Mouse (Mus musculus): ENCODE data around the gene Pou3f3. TPM values are rescaled to one million over a fixed set of nuclear protein-coding genes. Genes with fewer than 3 reads are reported as not detected.

The Pou3f3 gene
- polyA plus RNA-seq, 1 experiment, result not detected

DNA sequence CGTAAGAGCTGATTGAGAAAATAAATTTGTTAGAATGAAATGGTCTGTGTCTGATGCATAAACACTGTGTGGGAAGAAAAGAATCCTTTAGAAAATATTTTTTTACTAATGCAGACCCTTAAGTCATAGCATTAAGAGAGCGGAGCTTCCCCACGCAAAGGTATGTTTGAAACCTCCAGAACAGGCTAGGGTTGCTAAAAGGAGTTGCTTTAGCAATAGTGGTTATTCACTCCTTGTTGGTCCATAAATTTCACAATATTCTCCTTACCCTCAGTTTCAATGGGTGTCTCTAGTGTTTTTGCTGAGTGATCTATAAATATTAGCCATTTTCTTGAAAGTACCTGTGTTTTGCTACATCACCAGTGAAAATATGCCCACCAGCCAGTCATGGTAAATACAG, 4.6 kb downstream of the Pou3f3 start:
- H3K4me1 ChIP-seq, result peaks cover 30% of the 10 kb centered on the region
- H3K36me3 ChIP-seq (replicated peaks; ENCODE audit: low read length), result no peaks in the 10 kb centered on the region
- TF ChIP-seq GATA1 (IDR thresholded peaks at IDR 0.05; ENCODE audit: borderline replicate concordance, low read length) (no peak), FLI1 (IDR thresholded peaks at IDR 0.05; ENCODE audit: low read length) (no peak)
- H3K9me3 ChIP-seq, result peaks cover 6% of the 10 kb centered on the region; the same call in 1 of the 2 replicates
- no peak overlapping the region for H3K4me3 ChIP-seq (replicated peaks)
- H3K27me3 ChIP-seq (replicated peaks), result peaks cover 91% of the 10 kb centered on the region

DNA sequence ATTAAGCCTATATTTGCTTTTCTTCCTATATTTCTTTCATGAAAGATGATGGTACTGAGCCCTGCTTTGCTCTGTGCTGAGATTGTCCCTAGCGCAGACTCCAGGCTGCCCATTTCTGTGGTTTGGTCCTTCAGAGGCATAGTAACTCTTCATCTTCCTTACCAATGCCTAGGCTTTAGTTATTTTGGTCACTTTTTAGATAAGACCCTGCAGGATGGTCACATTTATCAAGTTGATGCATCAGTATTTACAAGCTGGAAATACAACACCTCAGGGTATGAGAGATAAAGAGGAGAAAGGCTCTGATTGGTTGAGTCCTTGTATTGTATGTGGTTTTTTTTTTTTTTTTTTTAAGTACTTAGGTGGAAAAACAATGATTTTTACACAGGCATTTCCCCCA, 5.2 kb downstream of the Pou3f3 start:
- Histone ChIP-seq H3K4me3 (replicated peaks) (no peak overlapping the region), H3K27me3 (replicated peaks) (peaks cover 91% of the 10 kb centered on the region), H3K4me1 (peaks cover 26% of the 10 kb centered on the region), H3K9me3 (peaks cover 6% of the 10 kb centered on the region; the same call in 1 of the 2 replicates), H3K36me3 (replicated peaks; ENCODE audit: low read length) (no peaks in the 10 kb centered on the region)
- no peak for TF ChIP-seq FLI1 (IDR thresholded peaks at IDR 0.05; ENCODE audit: low read length)
- TF ChIP-seq GATA1 (IDR thresholded peaks at IDR 0.05; ENCODE audit: borderline replicate concordance, low read length), result no peak

DNA sequence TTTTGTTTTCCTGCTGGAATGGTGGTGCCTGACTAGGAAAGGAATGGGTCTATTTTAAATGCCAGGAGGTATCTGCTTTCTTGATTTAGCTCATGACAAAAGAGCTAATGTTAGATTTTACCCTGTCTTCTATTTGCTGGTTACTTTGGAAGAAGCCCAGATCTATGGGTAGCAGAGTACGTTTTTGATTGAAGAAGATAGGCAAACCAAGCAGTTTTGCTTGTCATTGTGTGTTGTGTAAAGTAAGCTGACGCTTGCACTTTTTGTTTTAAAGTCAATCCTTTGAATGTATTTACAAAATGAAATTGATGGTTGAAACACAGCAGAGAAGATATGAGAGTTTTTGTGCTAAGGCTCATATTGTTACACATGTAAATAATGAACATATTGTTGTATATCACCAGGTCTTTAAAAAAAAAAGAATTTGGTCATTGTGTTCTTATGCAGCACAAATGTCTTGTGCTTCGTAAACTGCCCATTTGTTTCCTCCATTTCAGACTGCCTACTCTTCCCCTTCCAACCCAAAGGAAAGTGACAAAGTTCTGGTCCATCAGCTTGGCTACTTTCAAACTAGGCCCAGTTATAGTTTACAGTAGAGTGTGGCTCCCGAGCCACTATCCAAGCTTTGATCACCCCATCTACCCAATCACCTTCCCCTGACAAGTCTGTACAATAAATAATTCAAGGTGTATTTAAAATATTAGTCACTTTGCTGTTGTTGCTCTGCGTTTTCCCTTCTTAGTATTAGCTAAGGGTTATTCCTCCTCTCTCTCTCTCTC, 6.5 kb downstream of the Pou3f3 start:
- peaks cover 19% of the 10 kb centered on the region for H3K4me1 ChIP-seq
- H3K27me3 ChIP-seq (replicated peaks), result peaks cover 92% of the 10 kb centered on the region
- no peak for TF ChIP-seq FLI1 (IDR thresholded peaks at IDR 0.05; ENCODE audit: low read length)
- no peak for TF ChIP-seq GATA1 (IDR thresholded peaks at IDR 0.05; ENCODE audit: borderline replicate concordance, low read length)
- no peaks in the 10 kb centered on the region for H3K36me3 ChIP-seq (replicated peaks; ENCODE audit: low read length)
- H3K4me3 ChIP-seq (replicated peaks), result no peak overlapping the region
- peaks cover 6% of the 10 kb centered on the region; the same call in 1 of the 2 replicates for H3K9me3 ChIP-seq

DNA sequence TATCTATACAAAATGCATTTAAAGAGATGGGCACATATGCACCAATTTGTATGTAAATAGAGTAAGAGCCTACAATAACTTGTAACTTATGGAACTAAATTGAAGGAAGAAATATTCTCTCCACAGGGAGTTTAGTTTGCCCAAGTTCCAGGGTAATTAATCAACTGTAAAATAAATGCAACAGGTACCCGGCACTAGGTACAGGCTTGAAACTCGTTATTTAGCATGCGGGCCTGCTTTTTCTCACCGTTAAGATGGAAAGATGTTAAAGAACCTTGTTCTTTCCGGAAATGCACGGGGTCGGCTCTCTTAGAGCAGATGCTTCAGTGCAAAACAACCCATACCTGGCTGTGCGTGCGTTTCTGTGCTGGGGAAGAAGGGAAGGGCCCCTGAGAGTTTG, 7.4 kb downstream of the Pou3f3 start:
- Histone ChIP-seq H3K4me1 (peaks cover 11% of the 10 kb centered on the region), H3K9me3 (peaks cover 4% of the 10 kb centered on the region; the same call in 1 of the 2 replicates), H3K36me3 (replicated peaks; ENCODE audit: low read length) (no peaks in the 10 kb centered on the region), H3K27me3 (replicated peaks) (peaks cover 92% of the 10 kb centered on the region), H3K4me3 (replicated peaks) (no peak overlapping the region)
- no peak for TF ChIP-seq GATA1 (IDR thresholded peaks at IDR 0.05; ENCODE audit: borderline replicate concordance, low read length)
- no peak for TF ChIP-seq FLI1 (IDR thresholded peaks at IDR 0.05; ENCODE audit: low read length)

DNA sequence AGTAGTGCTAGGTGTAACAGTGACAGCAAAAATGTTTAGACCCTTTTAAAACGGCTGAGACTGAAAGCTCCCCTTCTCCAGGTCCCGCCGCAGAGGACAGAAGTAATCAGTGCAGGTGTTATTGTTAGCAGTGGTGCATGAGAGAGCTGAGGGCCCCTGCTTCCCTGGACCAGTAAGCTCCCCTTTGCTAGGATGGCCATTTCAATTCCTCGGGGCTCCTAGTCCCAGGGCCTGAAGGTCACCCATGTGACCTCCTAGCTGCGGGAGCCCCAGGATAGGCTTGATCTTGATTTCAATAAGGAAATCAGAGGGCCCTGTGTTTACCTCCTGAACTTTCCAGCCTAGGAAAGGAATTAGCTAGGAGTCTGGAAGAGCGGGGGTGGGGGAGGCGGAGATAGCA, 7.9 kb downstream of the Pou3f3 start:
- Histone ChIP-seq H3K4me3 (replicated peaks) (no peak overlapping the region), H3K4me1 (peaks cover 7% of the 10 kb centered on the region), H3K27me3 (replicated peaks) (peaks cover 92% of the 10 kb centered on the region), H3K36me3 (replicated peaks; ENCODE audit: low read length) (no peaks in the 10 kb centered on the region), H3K9me3 (no peaks in the 10 kb centered on the region)
- no peak for TF ChIP-seq FLI1 (IDR thresholded peaks at IDR 0.05; ENCODE audit: low read length)
- no peak for TF ChIP-seq GATA1 (IDR thresholded peaks at IDR 0.05; ENCODE audit: borderline replicate concordance, low read length)

DNA sequence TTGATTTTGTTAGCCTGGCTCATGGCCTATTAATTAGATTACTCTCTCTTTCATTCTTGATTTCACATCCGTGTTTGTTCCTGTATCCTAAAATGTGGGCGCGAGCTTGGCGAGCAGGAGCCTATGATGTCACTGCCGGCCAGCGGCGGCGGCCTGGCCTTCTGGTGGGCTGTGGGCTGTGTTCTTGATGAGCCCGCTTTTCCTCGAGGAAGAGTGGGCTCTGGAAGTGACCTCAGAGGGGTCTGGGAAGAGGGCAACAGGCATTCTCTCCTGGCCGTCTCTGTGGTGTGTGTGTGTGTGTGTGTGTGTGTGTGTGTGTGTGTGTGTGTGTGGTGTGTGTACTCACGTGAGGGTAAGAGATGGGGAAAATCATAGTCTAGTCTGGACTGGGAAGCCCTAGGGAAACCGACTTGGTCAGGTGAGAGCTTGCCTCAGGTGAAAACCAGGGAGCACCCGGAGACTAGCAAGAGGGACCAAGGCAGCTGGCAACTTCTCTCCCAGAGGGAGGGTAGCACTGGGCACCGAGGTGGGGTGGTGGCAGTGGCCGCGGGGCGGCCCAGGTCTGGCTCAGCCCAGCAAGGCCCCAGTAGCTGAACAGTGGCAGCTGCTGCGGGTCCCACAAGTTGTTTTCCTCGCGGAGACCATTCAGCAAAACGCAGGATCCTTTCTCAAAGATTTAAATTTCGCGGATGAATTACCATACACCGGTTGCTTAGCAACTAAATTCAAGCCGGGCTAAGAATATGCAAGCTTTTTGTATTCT, 8.5 kb downstream of the Pou3f3 start:
- Histone ChIP-seq H3K4me3 (replicated peaks) (no peak overlapping the region), H3K4me1 (0 out of 2 replicates have a peak, but pooled peaks cover under 1% of the 10 kb centered on the region), H3K36me3 (replicated peaks; ENCODE audit: low read length) (no peaks in the 10 kb centered on the region), H3K9me3 (no peaks in the 10 kb centered on the region), H3K27me3 (replicated peaks) (peaks cover 92% of the 10 kb centered on the region)
- TF ChIP-seq FLI1 (IDR thresholded peaks at IDR 0.05; ENCODE audit: low read length), result no peak
- TF ChIP-seq GATA1 (IDR thresholded peaks at IDR 0.05; ENCODE audit: borderline replicate concordance, low read length), result no peak

DNA sequence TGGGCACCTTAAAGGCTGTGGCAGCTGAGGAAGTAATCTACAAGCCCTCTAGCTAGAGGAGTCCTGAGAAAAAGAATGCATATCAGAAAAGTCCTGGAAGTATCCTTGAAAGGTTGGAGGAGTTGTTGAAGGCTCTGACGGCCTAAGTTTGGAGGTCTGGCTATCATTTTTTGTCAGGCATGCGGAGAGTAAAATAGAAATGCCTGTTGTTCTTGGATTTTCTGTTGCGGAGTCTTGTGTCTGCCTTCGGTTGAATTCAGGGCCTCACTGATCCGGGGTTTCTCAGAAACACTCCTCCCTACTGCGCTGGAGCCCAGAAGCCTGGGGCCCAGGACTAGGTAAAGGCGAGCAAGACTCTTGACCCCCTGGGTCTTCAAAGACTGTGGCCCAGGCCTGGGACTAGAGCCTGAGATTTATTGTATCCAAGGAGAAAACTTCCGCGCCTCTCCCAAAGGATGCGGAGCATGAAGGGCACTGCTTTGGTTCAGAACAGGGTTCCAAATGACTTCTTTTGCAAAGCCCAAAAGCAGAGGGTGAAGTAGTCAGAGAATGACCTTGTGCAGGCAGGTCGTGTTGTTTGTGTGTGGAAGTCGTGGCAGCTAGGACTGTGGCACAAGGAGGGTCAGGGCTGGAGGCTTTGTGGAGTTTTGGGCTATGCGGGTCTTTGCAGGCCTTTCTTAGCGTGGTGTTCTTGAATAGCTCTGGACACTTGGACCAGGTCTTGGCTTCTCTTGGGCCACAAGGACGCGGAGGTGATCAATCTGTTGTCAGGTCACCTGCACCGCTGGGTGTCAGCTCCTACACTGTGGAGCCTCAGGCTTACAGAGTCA, 9.6 kb downstream of the Pou3f3 start:
- TF ChIP-seq FLI1 (IDR thresholded peaks at IDR 0.05; ENCODE audit: low read length) (no peak), GATA1 (IDR thresholded peaks at IDR 0.05; ENCODE audit: borderline replicate concordance, low read length) (no peak)

DNA sequence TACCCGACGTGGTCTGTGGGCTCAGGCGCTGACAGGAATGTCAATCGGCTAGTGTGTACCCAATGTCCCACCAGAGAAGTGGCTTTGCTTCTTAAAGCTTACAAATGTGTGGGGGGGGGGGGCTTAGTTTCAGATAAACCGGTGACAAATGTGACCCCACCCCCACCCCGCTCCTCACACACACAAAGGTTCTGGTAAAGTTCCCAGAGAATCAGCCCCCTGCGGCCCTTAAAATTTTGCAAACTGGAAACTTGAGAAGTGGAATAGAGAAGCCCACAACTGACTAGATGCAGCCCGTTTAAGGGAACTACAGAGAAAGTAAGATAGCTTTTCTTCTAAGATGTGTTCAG, 10.2 kb downstream of the Pou3f3 start:
- peaks cover 95% of the 10 kb centered on the region for H3K27me3 ChIP-seq (replicated peaks)

More for the DNA sequence above, 9.6 kb downstream of the Pou3f3 start:
- Histone ChIP-seq H3K4me1 (no peaks in the 10 kb centered on the region), H3K36me3 (replicated peaks; ENCODE audit: low read length) (no peaks in the 10 kb centered on the region), H3K27me3 (replicated peaks) (peaks cover 93% of the 10 kb centered on the region), H3K4me3 (replicated peaks) (no peak overlapping the region), H3K9me3 (no peaks in the 10 kb centered on the region)

DNA sequence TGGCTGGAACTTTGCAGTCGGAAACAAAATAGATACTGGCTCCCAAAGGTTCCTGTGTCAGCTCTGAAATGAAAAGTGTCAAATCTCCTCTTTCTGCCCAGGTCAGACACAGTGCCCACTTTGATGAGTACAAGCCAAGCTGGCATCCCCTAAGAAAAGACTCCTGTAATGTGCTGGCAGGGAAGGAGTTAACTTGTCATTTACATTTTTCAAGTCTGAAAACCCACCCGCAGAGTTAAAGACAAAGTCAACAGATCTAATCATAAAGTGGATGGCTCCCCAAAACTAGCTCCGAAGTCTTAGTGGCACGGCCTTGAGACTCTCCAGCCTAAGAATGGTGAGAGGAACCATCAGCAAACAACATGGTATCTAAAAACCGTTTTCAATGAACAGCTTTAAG, 11.6 kb downstream of the Pou3f3 start:
- no peaks in the 10 kb centered on the region for H3K9me3 ChIP-seq
- H3K27me3 ChIP-seq (replicated peaks), result peaks cover 96% of the 10 kb centered on the region
- H3K4me1 ChIP-seq, result peaks cover 3% of the 10 kb centered on the region; the same call in 1 of the 2 replicates
- TF ChIP-seq GATA1 (IDR thresholded peaks at IDR 0.05; ENCODE audit: borderline replicate concordance, low read length) (no peak), FLI1 (IDR thresholded peaks at IDR 0.05; ENCODE audit: low read length) (no peak)
- no peaks in the 10 kb centered on the region for H3K36me3 ChIP-seq (replicated peaks; ENCODE audit: low read length)
- H3K4me3 ChIP-seq (replicated peaks), result no peak overlapping the region

More for the DNA sequence above, 10.2 kb downstream of the Pou3f3 start:
- TF ChIP-seq FLI1 (IDR thresholded peaks at IDR 0.05; ENCODE audit: low read length), result no peak
- no peak for TF ChIP-seq GATA1 (IDR thresholded peaks at IDR 0.05; ENCODE audit: borderline replicate concordance, low read length)
- H3K4me3 ChIP-seq (replicated peaks), result no peak overlapping the region
- no peaks in the 10 kb centered on the region for H3K36me3 ChIP-seq (replicated peaks; ENCODE audit: low read length)
- no peaks in the 10 kb centered on the region for H3K4me1 ChIP-seq
- H3K9me3 ChIP-seq, result no peaks in the 10 kb centered on the region

Measured in megakaryocyte, embryonic 14.5 days (primary cell).